ENCODE assay signal across 10 mouse cellular contexts in genomic region chr19:42019011-42019522, GRCm38 (mm10). TPM values are rescaled to one million over a fixed set of nuclear protein-coding genes. Genes with fewer than 3 reads are reported as not detected.
DNase-seq lines count a peak whose midpoint lies in the region; ATAC-seq and TF ChIP-seq lines count a peak whose summit lies in the region.
"Had no signal": no experiment of that assay in that cellular context is flagged by ENCODE, and none has a peak within 500 bp of the region (broad histone marks: within the 10 kb centered on the region; RNA-seq: fewer than 3 reads in every experiment).

No protein-coding gene starts in this region.

- peak overlapping the region; percentile 4 for H3ac ChIP-seq in C2C12 (ENCODE audit: control insufficient read depth, insufficient read length, low read depth)

- DNase-seq in heart, postnatal 4 days: no peak
- DNase-seq in embryonic facial prominence, embryonic 10.5 days (ENCODE audit: low spot score): peak; percentile 66
- DNase-seq in liver, postnatal 0 days: no peak
- no peak for DNase-seq in adrenal gland, postnatal 36 days
- DNase-seq in Muller cell, postnatal 12 days (ENCODE audit: inconsistent ontology term): no peak
- no peak for DNase-seq in gastrocnemius, postnatal 14 days
- DNase-seq: kidney, adult 9 months; midbrain, embryonic 14.5 days had no signal

- H3K9ac ChIP-seq in heart, embryonic 13.5 days: 0 out of 2 replicates have a peak overlapping the region, but pooled peaks have one; percentile 24
- H3K9ac ChIP-seq in liver, postnatal 0 days (replicated peaks): no peak overlapping the region

- no peak for TF ChIP-seq CTCF in C2C12 (IDR thresholded peaks at IDR 0.05; ENCODE audit: control insufficient read depth, insufficient read depth, insufficient read length)
- no peak for TF ChIP-seq CTCF in liver, postnatal 0 days (IDR thresholded peaks at IDR 0.05; ENCODE audit: low read depth)

- no peaks in the 10 kb centered on the region for H3K36me3 ChIP-seq in heart, embryonic 13.5 days
- no peaks in the 10 kb centered on the region for H3K36me3 ChIP-seq in C2C12 (ENCODE audit: control insufficient read depth, insufficient read depth)
- H3K36me3 ChIP-seq in embryonic facial prominence, embryonic 10.5 days (replicated peaks): no peaks in the 10 kb centered on the region
- H3K36me3 ChIP-seq in liver, postnatal 0 days (replicated peaks; ENCODE audit: insufficient read depth, low read length): no peaks in the 10 kb centered on the region

- 34% methylated on average over 4 of the region's 4 CpGs for WGBS in heart, embryonic 13.5 days
- WGBS in embryonic facial prominence, embryonic 10.5 days: 28% methylated on average over 4 of the region's 4 CpGs
- WGBS in liver, postnatal 0 days (ENCODE audit: insufficient replicate concordance): 41% methylated on average over 4 of the region's 4 CpGs

- no peak overlapping the region for H3K4me2 ChIP-seq in heart, embryonic 13.5 days
- H3K4me2 ChIP-seq in liver, postnatal 0 days (ENCODE audit: low read depth, low read length): no peak overlapping the region

- peaks cover 86% of the 10 kb centered on the region for H3K79me2 ChIP-seq in C2C12 (ENCODE audit: control insufficient read depth, insufficient read depth)

- H3K79me3 ChIP-seq in C2C12 (ENCODE audit: low read depth): peaks cover 52% of the 10 kb centered on the region

- H3K27ac ChIP-seq in heart, embryonic 13.5 days (replicated peaks): peak overlapping the region; percentile 89
- peak overlapping the region; percentile 74 for H3K27ac ChIP-seq in embryonic facial prominence, embryonic 10.5 days (replicated peaks)
- H3K27ac ChIP-seq in liver, postnatal 0 days (ENCODE audit: low read depth): peak overlapping the region; percentile 66

- no peaks in the 10 kb centered on the region for H3K27me3 ChIP-seq in heart, embryonic 13.5 days (replicated peaks)
- H3K27me3 ChIP-seq in C2C12 (ENCODE audit: control insufficient read depth, insufficient read depth, insufficient read length): no peaks in the 10 kb centered on the region
- H3K27me3 ChIP-seq in embryonic facial prominence, embryonic 10.5 days (replicated peaks; ENCODE audit: low read depth, poor library complexity, severe bottlenecking): no peaks in the 10 kb centered on the region
- H3K27me3 ChIP-seq in liver, postnatal 0 days (ENCODE audit: insufficient read depth, low read length): no peaks in the 10 kb centered on the region

- intact Hi-C loops in gastrocnemius, postnatal 14 days (cut with DNase I; ENCODE audit: low total_unique reads): no loop called here

- no peak for ATAC-seq in heart, embryonic 13.5 days (ENCODE audit: extremely low read depth, insufficient number of reproducible peaks, low FRiP score, low TSS enrichment)
- ATAC-seq in liver, postnatal 0 days: peak; percentile 29; the same call in 1 of the 2 replicates

- TF ChIP-seq EP300 in liver, postnatal 0 days (IDR thresholded peaks at IDR 0.05; ENCODE audit: low read depth): no peak

- no peak overlapping the region for H3K4me3 ChIP-seq in heart, embryonic 13.5 days
- H3K4me3 ChIP-seq in C2C12 (ENCODE audit: insufficient read depth, poor library complexity, severe bottlenecking): no peak overlapping the region
- no peak overlapping the region for H3K4me3 ChIP-seq in embryonic facial prominence, embryonic 10.5 days
- no peak overlapping the region for H3K4me3 ChIP-seq in liver, postnatal 0 days (ENCODE audit: low read depth, low read length)

- no peaks in the 10 kb centered on the region for H3K9me3 ChIP-seq in heart, embryonic 13.5 days
- H3K9me3 ChIP-seq in embryonic facial prominence, embryonic 10.5 days: no peaks in the 10 kb centered on the region
- no peaks in the 10 kb centered on the region for H3K9me3 ChIP-seq in liver, postnatal 0 days (ENCODE audit: low read length)

- peaks cover 64% of the 10 kb centered on the region for H3K4me1 ChIP-seq in heart, embryonic 13.5 days
- H3K4me1 ChIP-seq in embryonic facial prominence, embryonic 10.5 days: peaks cover 73% of the 10 kb centered on the region
- peaks cover 22% of the 10 kb centered on the region for H3K4me1 ChIP-seq in liver, postnatal 0 days (ENCODE audit: insufficient read depth)

TF ChIP-seq in C2C12, 6 proteins besides CTCF, POLR2A, EP300 and RAD21:
- TF ChIP-seq MAX (IDR thresholded peaks at IDR 0.05) (peak; percentile 37), FOSL1 (IDR thresholded peaks at IDR 0.05; ENCODE audit: insufficient read depth, low read length, poor library complexity, severe bottlenecking) (no peak), USF1 (IDR thresholded peaks at IDR 0.05; ENCODE audit: low read depth) (peak; percentile 56), CEBPB (IDR thresholded peaks at IDR 0.05; ENCODE audit: low read depth) (no peak), MYOD1 (IDR thresholded peaks at IDR 0.05; ENCODE audit: control insufficient read depth, insufficient read length, low read depth) (no peak), MYOG (IDR thresholded peaks at IDR 0.05; ENCODE audit: control insufficient read depth, extremely low read depth, insufficient read length) (no peak)

RNA-seq across cellular contexts. Expression of gene Ankrd2, which starts 16.7 kb away (rescaled TPM):
- polyA plus RNA-seq in heart, embryonic 13.5 days (2015; fragmentation: Nextera tagmentation; extraction: Ambion mirVana): not detected in 2 replicates
- under 1 TPM in 1 of 2 experiments, not detected in 1; 0.25 TPM for total RNA-seq in heart, postnatal 4 days (2021)
- polyA plus RNA-seq in C2C12 (2012; fragmentation: generic; extraction: Trizol): 0.15 TPM
- polyA plus RNA-seq in embryonic facial prominence, embryonic 10.5 days (2016; fragmentation: Nextera tagmentation; extraction: Ambion mirVana): 0.22 TPM in 1 of 2 replicates, not detected in the other
- polyA plus RNA-seq in liver, postnatal 0 days (2015; fragmentation: Nextera tagmentation; extraction: Ambion mirVana): 0.22 and 1.1 TPM in 2 replicates
- under 1 TPM in 1 of 2 experiments, not detected in 1; 0.49 TPM for total RNA-seq in adrenal gland, postnatal 36 days (2021)
- 100 to 1,000 TPM; 113 to 188 TPM for total RNA-seq in gastrocnemius, postnatal 14 days (2021)

RNA-seq across cellular contexts. Expression of gene Hoga1, which starts 26.3 kb away (rescaled TPM):
- polyA plus RNA-seq in heart, embryonic 13.5 days (2015; fragmentation: Nextera tagmentation; extraction: Ambion mirVana): 0.44 and 1.4 TPM in 2 replicates
- total RNA-seq in heart, postnatal 4 days (2021): 1 to 10 TPM; 2.5 to 2.8 TPM
- polyA plus RNA-seq in C2C12 (2012; fragmentation: generic; extraction: Trizol): 0.30 TPM
- polyA plus RNA-seq in embryonic facial prominence, embryonic 10.5 days (2016; fragmentation: Nextera tagmentation; extraction: Ambion mirVana): 1.1 and 1.3 TPM in 2 replicates
- polyA plus RNA-seq in liver, postnatal 0 days (2015; fragmentation: Nextera tagmentation; extraction: Ambion mirVana): 183 and 190 TPM in 2 replicates
- total RNA-seq in adrenal gland, postnatal 36 days (2021): 1 to 10 TPM; 4.3 to 6.7 TPM
- total RNA-seq in gastrocnemius, postnatal 14 days (2021): 1 to 10 TPM; 3.3 to 4.3 TPM

RNA-seq across cellular contexts. Expression of gene 4933411K16Rik, which starts 33.0 kb away (rescaled TPM):
- not detected in 2 replicates for polyA plus RNA-seq in heart, embryonic 13.5 days (2015; fragmentation: Nextera tagmentation; extraction: Ambion mirVana)
- total RNA-seq in heart, postnatal 4 days (2021): under 1 TPM; 0.26 to 0.50 TPM
- polyA plus RNA-seq in C2C12 (2012; fragmentation: generic; extraction: Trizol): 0.18 TPM
- polyA plus RNA-seq in embryonic facial prominence, embryonic 10.5 days (2016; fragmentation: Nextera tagmentation; extraction: Ambion mirVana): 0.17 TPM in 1 of 2 replicates, not detected in the other
- polyA plus RNA-seq in liver, postnatal 0 days (2015; fragmentation: Nextera tagmentation; extraction: Ambion mirVana): 0.18 and 0.40 TPM in 2 replicates
- under 1 TPM; 0.30 to 0.33 TPM for total RNA-seq in adrenal gland, postnatal 36 days (2021)
- total RNA-seq in gastrocnemius, postnatal 14 days (2021): under 1 TPM; 0.25 to 0.42 TPM
- polyA plus RNA-seq: midbrain, embryonic 14.5 days had no signal

RNA-seq across cellular contexts. Expression of gene Ubtd1, which starts 37.5 kb away (rescaled TPM):
- 12.8 and 14.6 TPM in 2 replicates for polyA plus RNA-seq in heart, embryonic 13.5 days (2015; fragmentation: Nextera tagmentation; extraction: Ambion mirVana)
- total RNA-seq in heart, postnatal 4 days (2021): 10 to 100 TPM; 26.4 to 28.3 TPM
- 73.0 TPM for polyA plus RNA-seq in C2C12 (2012; fragmentation: generic; extraction: Trizol)
- 13.2 and 13.5 TPM in 2 replicates for polyA plus RNA-seq in embryonic facial prominence, embryonic 10.5 days (2016; fragmentation: Nextera tagmentation; extraction: Ambion mirVana)
- 6.9 and 9.0 TPM in 2 replicates for polyA plus RNA-seq in liver, postnatal 0 days (2015; fragmentation: Nextera tagmentation; extraction: Ambion mirVana)
- 10 to 100 TPM; 17.1 to 17.5 TPM for total RNA-seq in adrenal gland, postnatal 36 days (2021)
- total RNA-seq in gastrocnemius, postnatal 14 days (2021): 10 to 100 TPM; 14.8 to 17.4 TPM

RNA-seq across cellular contexts. Expression of gene Mms19, which starts 38.1 kb away (rescaled TPM):
- polyA plus RNA-seq in heart, embryonic 13.5 days (2015; fragmentation: Nextera tagmentation; extraction: Ambion mirVana): 17.2 and 22.1 TPM in 2 replicates
- total RNA-seq in heart, postnatal 4 days (2021): 10 to 100 TPM; 19.3 to 20.1 TPM
- 21.9 TPM for polyA plus RNA-seq in C2C12 (2012; fragmentation: generic; extraction: Trizol)
- 43.1 and 45.0 TPM in 2 replicates for polyA plus RNA-seq in embryonic facial prominence, embryonic 10.5 days (2016; fragmentation: Nextera tagmentation; extraction: Ambion mirVana)
- 7.3 and 9.2 TPM in 2 replicates for polyA plus RNA-seq in liver, postnatal 0 days (2015; fragmentation: Nextera tagmentation; extraction: Ambion mirVana)
- 10 to 100 TPM; 20.2 to 23.9 TPM for total RNA-seq in adrenal gland, postnatal 36 days (2021)
- total RNA-seq in gastrocnemius, postnatal 14 days (2021): 1 to 10 TPM; 8.0 to 9.1 TPM

Comparison
In these comparisons a context has a peak if more than half of its experiments do, and no peak if none do; other contexts are left out.
1. RNA of gene Hoga1, which starts 26.3 kb away (polyA plus RNA-seq): 183 to 190 TPM in liver, postnatal 0 days; 1.1 to 1.3 TPM in embryonic facial prominence, embryonic 10.5 days, 0.44 to 1.4 TPM in heart, embryonic 13.5 days and 0.30 TPM in C2C12 (single experiment); every median in the first group is over 10 times any median in the second.
2. Peak in every context shown above with its lines, with median percentiles within 50 percentile points of each other: H3K27ac ChIP-seq.